Mouse (Mus musculus) spleen, postnatal 10 days (tissue): ENCODE results near the gene Vmn1r220.
"Not testable (repeated sequence)": the region's sequence is repeated elsewhere in the genome, so short reads cannot be mapped to it uniquely, and the experiment has no call there.

Experiments
- DNase-seq, 2 experiments: peaks; one replicate each; pipeline ENCODE4 v3.0.0; 2021 to 2022; ENCODE audit warnings: low spot score in 2 of 2

Gene Vmn1r220

GRCm38 (mm10) chr13:23187875-23188274 lies at the start of gene Vmn1r220:
Vmn1r220 (minus strand) TSS chr13:23187975.
- no peak for DNase-seq

DNA sequence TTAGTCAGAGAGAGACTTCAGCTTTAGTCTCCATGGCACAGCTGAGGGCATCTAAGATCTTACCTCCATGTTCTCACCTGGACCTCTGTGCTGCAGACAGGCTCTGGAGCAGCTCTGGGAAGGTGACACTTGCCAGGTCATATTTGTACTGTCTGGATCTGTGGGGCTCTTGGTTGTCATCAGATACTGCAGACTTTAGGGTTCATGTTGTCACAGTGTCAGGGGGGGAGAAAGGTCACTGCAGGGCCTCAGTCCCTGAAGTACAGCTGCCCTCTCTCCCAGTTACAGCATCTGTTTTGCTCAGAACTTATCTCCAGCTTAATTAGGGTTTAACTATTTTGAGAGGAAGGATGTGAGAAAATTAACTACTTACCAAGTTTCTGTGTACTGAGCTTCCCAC lies 48.1 kb upstream of the Vmn1r220 start, which contains the start of gene Vmn1r222:
Gene Vmn1r222 (minus strand): TSS at position 101 of the 400 bp plus-strand sequence.
- DNase-seq, result not testable (repeated sequence)

DNA sequence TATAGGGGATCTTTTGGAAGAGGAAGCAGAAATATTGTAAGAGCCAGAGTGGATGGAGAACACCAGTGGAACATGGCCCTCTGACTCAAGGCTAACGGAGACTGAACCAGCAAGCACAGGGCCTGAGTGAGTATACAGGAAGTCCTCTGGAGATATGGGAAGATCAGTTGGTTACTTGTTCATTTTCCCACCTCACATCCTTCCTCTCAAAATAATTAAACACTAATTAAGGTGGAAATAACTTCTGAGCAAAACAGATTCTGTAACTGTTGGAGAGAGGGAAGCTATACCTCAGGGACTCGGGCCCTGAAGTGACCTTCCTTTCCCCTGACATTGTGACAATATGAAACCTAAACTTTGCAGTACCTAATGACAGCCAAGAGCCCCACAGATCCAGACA lies 26.1 kb upstream of the Vmn1r220 start, which contains the start of gene Vmn1r221:
Gene Vmn1r221 (plus strand): TSS at position 301 of the 400 bp plus-strand sequence.
- not testable (repeated sequence) for DNase-seq

DNA sequence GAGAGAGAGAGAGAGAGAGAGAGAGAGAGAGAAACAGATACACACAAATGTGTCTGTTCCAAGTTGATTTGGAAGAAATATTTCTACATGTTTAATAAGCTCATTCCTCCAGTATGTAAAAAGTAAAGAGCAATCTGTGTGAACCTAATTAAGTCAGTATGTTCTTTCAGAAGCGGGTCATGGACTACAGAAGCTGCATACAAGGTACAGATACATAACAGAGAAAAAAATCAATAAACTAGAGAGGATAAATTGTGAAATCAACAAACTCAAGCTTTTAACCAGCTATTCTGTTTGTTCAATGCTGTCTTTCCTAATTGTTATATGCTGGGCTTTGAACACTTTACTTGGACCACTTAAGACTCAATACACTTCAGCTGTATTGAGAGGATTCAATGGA lies 16.1 kb upstream of the Vmn1r220 start:
- DNase-seq, result not testable (repeated sequence)

DNA sequence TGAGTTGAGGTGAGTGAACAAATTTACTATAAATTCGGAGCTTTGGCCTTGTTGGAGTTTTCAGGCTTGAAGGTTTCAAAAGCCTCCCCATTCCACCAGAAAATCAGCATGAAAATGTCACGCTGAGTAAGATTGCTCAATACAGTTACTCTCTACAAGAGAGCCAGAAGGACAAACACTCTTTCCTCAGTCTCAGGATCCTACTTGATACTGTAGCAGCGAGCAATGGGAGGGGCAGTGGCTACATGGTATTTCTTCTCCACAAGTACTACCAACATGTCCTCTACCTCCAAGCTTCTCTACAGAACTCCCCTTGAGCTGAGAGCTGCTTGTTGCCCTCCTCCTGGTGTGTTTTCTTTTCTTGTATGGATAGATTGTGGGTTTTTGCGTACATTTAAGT lies 21.3 kb downstream of the Vmn1r220 start:
- DNase-seq, result not testable (repeated sequence)

- DNase-seq, result no peak
These were observed 28.8 kb downstream of the Vmn1r220 start, which contains the start of gene Vmn1r219 for GRCm38 (mm10) chr13:23159012-23159411. Vmn1r219 (plus strand) TSS chr13:23159312.

GRCm38 (mm10) chr13:23157848-23158247 lies 29.9 kb downstream of the Vmn1r220 start:
- no peak for DNase-seq

GRCm38 (mm10) chr13:23138880-23139279 lies 48.9 kb downstream of the Vmn1r220 start:
- DNase-seq, result no peak

DNA sequence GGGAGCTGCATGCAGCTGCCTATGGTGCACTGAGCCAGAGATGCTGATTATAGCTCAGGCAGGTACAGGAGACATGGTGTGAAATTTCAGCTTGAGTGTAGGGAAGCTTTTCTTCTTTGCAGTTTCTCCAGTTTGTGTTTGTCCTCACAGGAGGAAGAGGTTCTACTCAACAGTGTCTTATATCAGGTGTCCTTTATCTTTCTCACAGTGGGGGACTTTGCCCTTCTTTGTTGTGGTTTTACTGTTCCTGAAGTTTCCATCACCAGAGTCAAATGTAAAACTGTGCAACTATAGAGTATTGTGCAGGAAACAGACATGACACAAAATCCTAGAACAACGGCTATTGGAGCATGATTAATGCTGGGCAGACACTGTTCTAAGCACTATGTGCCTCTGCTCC lies 54.3 kb downstream of the Vmn1r220 start:
- no peak for DNase-seq

- no peak for DNase-seq
These were observed 54.7 kb downstream of the Vmn1r220 start, which contains the start of gene Vmn1r218 for GRCm38 (mm10) chr13:23133099-23133498. Vmn1r218 (plus strand) TSS chr13:23133155.
